Comparison of ENCODE assay signal across 19 mouse cellular contexts in genomic region chr5:136702159-136702725, GRCm38 (mm10). TPM values are rescaled to one million over a fixed set of nuclear protein-coding genes. Genes with fewer than 3 reads are reported as not detected.
A peak's percentile ranks its signal among the peaks of the same experiment; 100 is the strongest.
DNase-seq lines count a peak whose midpoint lies in the region; ATAC-seq and TF ChIP-seq lines count a peak whose summit lies in the region.
"Had no signal": no experiment of that assay in that cellular context is flagged by ENCODE, and none has a peak within 500 bp of the region (broad histone marks: within the 10 kb centered on the region; RNA-seq: fewer than 3 reads in every experiment).

No protein-coding gene starts in this region.

- H3K27ac ChIP-seq in kidney, embryonic 14.5 days (ENCODE audit: low read depth, low read length): no peak overlapping the region
- no peak overlapping the region for H3K27ac ChIP-seq in embryonic facial prominence, embryonic 14.5 days (replicated peaks; ENCODE audit: low read depth, low read length)
- peak overlapping the region; percentile 17; the same call in 1 of the 2 replicates for H3K27ac ChIP-seq in small intestine, adult 2 months (ENCODE audit: insufficient read depth, low read depth, low read length)
- H3K27ac ChIP-seq: hindbrain, embryonic 15.5 days; liver, embryonic 14.5 days; midbrain, embryonic 12.5 days had no signal

- WGBS in kidney, embryonic 14.5 days: 56% methylated on average over 3 of the region's 3 CpGs
- WGBS in embryonic facial prominence, embryonic 14.5 days: 52% methylated on average over 3 of the region's 3 CpGs
- 39% methylated on average over 3 of the region's 3 CpGs for WGBS in lung, adult 2 months
- 15% methylated on average over 3 of the region's 3 CpGs for WGBS in small intestine, adult 2 months

- H3K4me2 ChIP-seq in kidney, embryonic 14.5 days (replicated peaks; ENCODE audit: low read depth, low read length): no peak overlapping the region
- H3K4me2 ChIP-seq in embryonic facial prominence, embryonic 14.5 days (ENCODE audit: low read depth, low read length): no peak overlapping the region
- H3K4me2 ChIP-seq: hindbrain, embryonic 15.5 days; midbrain, embryonic 12.5 days had no signal

- no peak for TF ChIP-seq CTCF in lung, adult 2 months (IDR thresholded peaks at IDR 0.05; ENCODE audit: insufficient read depth, low read length)
- no peak for TF ChIP-seq CTCF in small intestine, adult 2 months (IDR thresholded peaks at IDR 0.05; ENCODE audit: extremely low read depth, insufficient read length, insufficient replicate concordance, low read depth, low read length)

- 0 out of 2 replicates have a peak, but pooled peaks cover 3% of the 10 kb centered on the region for H3K4me1 ChIP-seq in kidney, embryonic 14.5 days (ENCODE audit: control insufficient read depth, insufficient read depth, low read length)
- no peaks in the 10 kb centered on the region for H3K4me1 ChIP-seq in embryonic facial prominence, embryonic 14.5 days (ENCODE audit: control insufficient read depth, insufficient read depth, low read length)
- H3K4me1 ChIP-seq in lung, adult 2 months (ENCODE audit: control insufficient read depth, insufficient read depth, low read length): peaks cover 2% of the 10 kb centered on the region; the same call in 1 of the 2 replicates
- no peaks in the 10 kb centered on the region; the same call in 1 of the 2 replicates for H3K4me1 ChIP-seq in small intestine, adult 2 months (ENCODE audit: control insufficient read depth, insufficient read depth, insufficient read length, low read length)
- H3K4me1 ChIP-seq: hindbrain, embryonic 15.5 days; midbrain, embryonic 12.5 days had no signal

- H3K9me3 ChIP-seq in kidney, embryonic 14.5 days (ENCODE audit: control insufficient read depth, low read length): no peaks in the 10 kb centered on the region; the same call in 1 of the 2 replicates
- H3K9me3 ChIP-seq in embryonic facial prominence, embryonic 14.5 days (ENCODE audit: control insufficient read depth, low read length): 0 out of 2 replicates have a peak, but pooled peaks cover 6% of the 10 kb centered on the region
- H3K9me3 ChIP-seq: hindbrain, embryonic 15.5 days had no signal

- no peak for ATAC-seq in kidney, embryonic 14.5 days (ENCODE audit: low FRiP score, low TSS enrichment)
- peak; percentile 58; the same call in 1 of the 2 replicates for ATAC-seq in embryonic facial prominence, embryonic 14.5 days (ENCODE audit: low read depth)
- ATAC-seq: activated CD4-positive, CD25-positive, alpha-beta regulatory T cell, adult 4 months; forebrain, postnatal 0 days had no signal

- H3K9ac ChIP-seq in kidney, embryonic 14.5 days (ENCODE audit: low read depth, low read length): no peak overlapping the region
- no peak overlapping the region for H3K9ac ChIP-seq in embryonic facial prominence, embryonic 14.5 days (ENCODE audit: low read depth, low read length)
- H3K9ac ChIP-seq: forebrain, postnatal 0 days; hindbrain, embryonic 15.5 days; liver, embryonic 14.5 days; midbrain, embryonic 12.5 days had no signal

- peak; percentile 6 for DNase-seq in kidney, adult 18-20 months
- DNase-seq in embryonic facial prominence, embryonic 14.5 days (ENCODE audit: low spot score): peak; percentile 80
- DNase-seq in lung, adult 2 months: peak; percentile 20
- no peak for DNase-seq in cerebellum, adult 8-10 months
- DNase-seq in thymus, postnatal 10 days (ENCODE audit: low spot score in 2 of 2): no peak
- no peak for DNase-seq in Muller cell, postnatal 12 days (ENCODE audit: inconsistent ontology term)
- DNase-seq: B cell, adult 2 months; cerebellum, adult 9-11 months; forebrain, postnatal 0 days; gastrocnemius, postnatal 25 days; right cerebral cortex, postnatal 4 days had no signal

- H3K4me3 ChIP-seq in kidney, embryonic 14.5 days (ENCODE audit: low read length): no peak overlapping the region
- H3K4me3 ChIP-seq in embryonic facial prominence, embryonic 14.5 days (ENCODE audit: low read depth, low read length): no peak overlapping the region
- no peak overlapping the region for H3K4me3 ChIP-seq in lung, adult 2 months (replicated peaks; ENCODE audit: extremely low read depth, low read depth, low read length)
- H3K4me3 ChIP-seq in small intestine, adult 2 months (ENCODE audit: low read depth, low read length): no peak overlapping the region; the same call in 1 of the 2 replicates
- H3K4me3 ChIP-seq: hindbrain, embryonic 15.5 days; midbrain, embryonic 12.5 days had no signal

- H3K27me3 ChIP-seq in kidney, embryonic 14.5 days (ENCODE audit: control insufficient read depth, insufficient read depth, low read length): no peaks in the 10 kb centered on the region
- H3K27me3 ChIP-seq in embryonic facial prominence, embryonic 14.5 days (replicated peaks; ENCODE audit: control insufficient read depth, insufficient read depth, low read length): no peaks in the 10 kb centered on the region
- no peaks in the 10 kb centered on the region for H3K27me3 ChIP-seq in small intestine, adult 2 months (ENCODE audit: control insufficient read depth, insufficient read depth, low read length)
- H3K27me3 ChIP-seq: hindbrain, embryonic 15.5 days; midbrain, embryonic 12.5 days had no signal

- no peak for TF ChIP-seq POLR2A in lung, adult 2 months (IDR thresholded peaks at IDR 0.05; ENCODE audit: borderline replicate concordance, extremely low read depth, low read depth, low read length)
- TF ChIP-seq POLR2A in small intestine, adult 2 months (IDR thresholded peaks at IDR 0.05; ENCODE audit: low read depth, low read length): no peak

- H3K36me3 ChIP-seq in kidney, embryonic 14.5 days (ENCODE audit: control insufficient read depth, insufficient read depth, low read length): no peaks in the 10 kb centered on the region
- H3K36me3 ChIP-seq in embryonic facial prominence, embryonic 14.5 days (ENCODE audit: control insufficient read depth, insufficient read depth, low read length): no peaks in the 10 kb centered on the region
- H3K36me3 ChIP-seq in small intestine, adult 2 months (ENCODE audit: control insufficient read depth, insufficient read depth, low read length): no peaks in the 10 kb centered on the region
- H3K36me3 ChIP-seq: G1E; hindbrain, embryonic 15.5 days; midbrain, embryonic 12.5 days had no signal

RNA-seq across cellular contexts. Expression of gene Myl10, which starts 9.3 kb away (rescaled TPM):
- polyA plus RNA-seq in kidney, embryonic 14.5 days (2014; fragmentation: Nextera tagmentation; extraction: Ambion mirVana): not detected in 2 replicates
- not detected in 2 replicates for polyA plus RNA-seq in embryonic facial prominence, embryonic 14.5 days (2014; fragmentation: Nextera tagmentation; extraction: Ambion mirVana)
- not detected in 2 replicates for polyA plus RNA-seq in lung, adult 2 months (2012; rRNA removed)
- polyA plus RNA-seq in small intestine, adult 2 months (2012; rRNA removed): not detected in 2 replicates
- polyA plus RNA-seq: forebrain, postnatal 0 days; G1E; heart, embryonic 14.5 days; hindbrain, embryonic 15.5 days; liver, embryonic 14.5 days; midbrain, embryonic 12.5 days had no signal

Comparison
In these comparisons a context has a peak if more than half of its experiments do, and no peak if none do; other contexts are left out.
1. DNase-seq: peak in kidney, adult 18-20 months (single experiment), embryonic facial prominence, embryonic 14.5 days (single experiment) and lung, adult 2 months (single experiment); none in cerebellum, adult 8-10 months (single experiment), thymus, postnatal 10 days (0 of 2) and Muller cell, postnatal 12 days (single experiment).